Mouse (Mus musculus): ENCODE results near the gene Prkd2. TPM values are rescaled to one million over a fixed set of nuclear protein-coding genes. Genes with fewer than 3 reads are reported as not detected.

Prkd2 gene
- polyA plus RNA-seq, 1 experiment from 2014 or later = 2.7 TPM

- ATAC-seq (ENCODE audit: low read depth) = no peak
- Histone ChIP-seq H3K4me1 (replicated peaks) (peaks cover 38% of the 10 kb centered on the region), H3K4me2 (no peak overlapping the region), H3K36me3 (peaks cover 98% of the 10 kb centered on the region), H3K9me3 (replicated peaks) (no peaks in the 10 kb centered on the region), H3K27me3 (no peaks in the 10 kb centered on the region), H3K27ac (0 out of 2 replicates have a peak overlapping the region, but pooled peaks have one; percentile 5), H3K4me3 (replicated peaks) (no peak overlapping the region), H3K9ac (no peak overlapping the region)
- no peak for DNase-seq
- WGBS (ENCODE audit: insufficient replicate concordance) = 37% methylated on average over 5 of the region's 5 CpGs
Observed at GRCm38 (mm10) chr7:16826571-16826970, 16.1 kb upstream of the Prkd2 start.

GRCm38 (mm10) chr7:16827274-16827673, 15.4 kb upstream of the Prkd2 start:
- Histone ChIP-seq H3K36me3 (peaks cover 98% of the 10 kb centered on the region), H3K4me1 (replicated peaks) (peaks cover 31% of the 10 kb centered on the region), H3K4me2 (no peak overlapping the region), H3K9me3 (replicated peaks) (no peaks in the 10 kb centered on the region), H3K4me3 (replicated peaks) (no peak overlapping the region), H3K27me3 (no peaks in the 10 kb centered on the region), H3K27ac (0 out of 2 replicates have a peak overlapping the region, but pooled peaks have one; percentile 5), H3K9ac (no peak overlapping the region)
- WGBS (ENCODE audit: insufficient replicate concordance) = 57% methylated on average over 4 of the region's 4 CpGs
- ATAC-seq (ENCODE audit: low read depth) (no peak), DNase-seq (no peak)

GRCm38 (mm10) chr7:16830449-16830848, 12.3 kb upstream of the Prkd2 start:
- Histone ChIP-seq H3K4me1 (replicated peaks) (peaks cover 17% of the 10 kb centered on the region), H3K27me3 (no peaks in the 10 kb centered on the region), H3K36me3 (peaks cover 97% of the 10 kb centered on the region), H3K4me3 (replicated peaks) (no peak overlapping the region), H3K9me3 (replicated peaks) (no peaks in the 10 kb centered on the region), H3K27ac (no peak overlapping the region), H3K4me2 (no peak overlapping the region), H3K9ac (no peak overlapping the region)
- DNase-seq (no peak), ATAC-seq (ENCODE audit: low read depth) (peak; percentile 27; the same call in 1 of the 2 replicates)
- WGBS (ENCODE audit: insufficient replicate concordance) = 82% methylated on average over 9 of the region's 9 CpGs

GRCm38 (mm10) chr7:16837916-16838803, 4.5 kb upstream of the Prkd2 start:
- Histone ChIP-seq H3K4me1 (replicated peaks) (peaks cover 40% of the 10 kb centered on the region), H3K4me3 (replicated peaks) (no peak overlapping the region), H3K9ac (no peak overlapping the region), H3K4me2 (no peak overlapping the region), H3K36me3 (peaks cover 73% of the 10 kb centered on the region), H3K27ac (no peak overlapping the region), H3K9me3 (replicated peaks) (no peaks in the 10 kb centered on the region), H3K27me3 (no peaks in the 10 kb centered on the region)
- ATAC-seq (ENCODE audit: low read depth) = no peak
- WGBS (ENCODE audit: insufficient replicate concordance) = 83% methylated on average over 18 of the region's 18 CpGs
- no peak for DNase-seq

- no peaks in the 10 kb centered on the region for H3K27me3 ChIP-seq
- H3K27ac ChIP-seq = no peak overlapping the region; the same call in 1 of the 2 replicates
- ATAC-seq (ENCODE audit: low read depth) = no peak
- no peak for DNase-seq
- no peaks in the 10 kb centered on the region for H3K9me3 ChIP-seq (replicated peaks)
- WGBS (ENCODE audit: insufficient replicate concordance) = 40% methylated on average over 6 of the region's 6 CpGs
- peaks cover 47% of the 10 kb centered on the region for H3K4me1 ChIP-seq (replicated peaks)
- H3K36me3 ChIP-seq = peaks cover 66% of the 10 kb centered on the region
- H3K4me2 ChIP-seq = no peak overlapping the region
- no peak overlapping the region for H3K9ac ChIP-seq
- H3K4me3 ChIP-seq (replicated peaks) = no peak overlapping the region
Observed at GRCm38 (mm10) chr7:16838804-16839426, 3.8 kb upstream of the Prkd2 start.

- no peak for ATAC-seq (ENCODE audit: low read depth)
Observed at GRCm38 (mm10) chr7:16839427-16840108, 3.1 kb upstream of the Prkd2 start.

GRCm38 (mm10) chr7:16840109-16840491, 2.6 kb upstream of the Prkd2 start:
- no peak overlapping the region for H3K4me2 ChIP-seq
- peaks cover 54% of the 10 kb centered on the region for H3K36me3 ChIP-seq
- H3K4me1 ChIP-seq (replicated peaks) = peaks cover 59% of the 10 kb centered on the region
- no peak overlapping the region for H3K27ac ChIP-seq
- H3K4me3 ChIP-seq (replicated peaks) = no peak overlapping the region
- no peaks in the 10 kb centered on the region for H3K9me3 ChIP-seq (replicated peaks)
- DNase-seq = no peak
- no peak overlapping the region for H3K9ac ChIP-seq
- no peaks in the 10 kb centered on the region for H3K27me3 ChIP-seq
- ATAC-seq (ENCODE audit: low read depth) = no peak
- 79% methylated on average over 2 of the region's 2 CpGs for WGBS (ENCODE audit: insufficient replicate concordance)

More at GRCm38 (mm10) chr7:16839427-16840108, 3.1 kb upstream of the Prkd2 start:
- H3K4me2 ChIP-seq = no peak overlapping the region
- no peak overlapping the region for H3K4me3 ChIP-seq (replicated peaks)
- H3K27me3 ChIP-seq = no peaks in the 10 kb centered on the region
- H3K9ac ChIP-seq = no peak overlapping the region
- peak overlapping the region; percentile 39; the same call in 1 of the 2 replicates for H3K27ac ChIP-seq
- no peak for DNase-seq
- H3K9me3 ChIP-seq (replicated peaks) = no peaks in the 10 kb centered on the region
- peaks cover 59% of the 10 kb centered on the region for H3K36me3 ChIP-seq
- peaks cover 54% of the 10 kb centered on the region for H3K4me1 ChIP-seq (replicated peaks)
- WGBS (ENCODE audit: insufficient replicate concordance) = 82% methylated on average over 12 of the region's 12 CpGs

GRCm38 (mm10) chr7:16841078-16841477, 1.6 kb upstream of the Prkd2 start:
- 0 out of 2 replicates have a peak overlapping the region, but pooled peaks have one; percentile 84 for H3K9ac ChIP-seq
- WGBS (ENCODE audit: insufficient replicate concordance) = 59% methylated on average over 4 of the region's 4 CpGs
- peaks cover 50% of the 10 kb centered on the region for H3K36me3 ChIP-seq
- no peak for DNase-seq
- no peaks in the 10 kb centered on the region for H3K9me3 ChIP-seq (replicated peaks)
- H3K4me3 ChIP-seq (replicated peaks) = no peak overlapping the region
- peaks cover 69% of the 10 kb centered on the region for H3K4me1 ChIP-seq (replicated peaks)
- no peak overlapping the region for H3K4me2 ChIP-seq
- peak overlapping the region; percentile 78 for H3K27ac ChIP-seq
- ATAC-seq (ENCODE audit: low read depth) = no peak
- no peaks in the 10 kb centered on the region for H3K27me3 ChIP-seq

GRCm38 (mm10) chr7:16841561-16842560, 841 bp upstream of the Prkd2 start:
- no peaks in the 10 kb centered on the region for H3K27me3 ChIP-seq
- H3K9me3 ChIP-seq (replicated peaks) = no peaks in the 10 kb centered on the region
- 25% methylated on average over 11 of the region's 11 CpGs for WGBS (ENCODE audit: insufficient replicate concordance)
- peak overlapping the region; percentile 100 for H3K4me2 ChIP-seq
- DNase-seq (no peak), ATAC-seq (ENCODE audit: low read depth) (peak; percentile 6; the same call in 1 of the 2 replicates)
- peaks cover 69% of the 10 kb centered on the region for H3K4me1 ChIP-seq (replicated peaks)
- H3K9ac ChIP-seq = peak overlapping the region; percentile 84
- H3K36me3 ChIP-seq = peaks cover 46% of the 10 kb centered on the region
- H3K27ac ChIP-seq = peak overlapping the region; percentile 78
- peak overlapping the region; percentile 73 for H3K4me3 ChIP-seq (replicated peaks)

GRCm38 (mm10) chr7:16843441-16844171, 904 bp downstream of the Prkd2 start:
- Histone ChIP-seq H3K9ac (peak overlapping the region; percentile 84), H3K27ac (peak overlapping the region; percentile 70), H3K27me3 (no peaks in the 10 kb centered on the region), H3K4me2 (peak overlapping the region; percentile 100), H3K4me1 (replicated peaks) (peaks cover 58% of the 10 kb centered on the region), H3K4me3 (replicated peaks) (peak overlapping the region; percentile 73), H3K36me3 (peaks cover 29% of the 10 kb centered on the region), H3K9me3 (replicated peaks) (no peaks in the 10 kb centered on the region)
- DNase-seq (no peak), ATAC-seq (ENCODE audit: low read depth) (peak; percentile 37)
- WGBS (ENCODE audit: insufficient replicate concordance) = under 1% methylated on average over 33 of the region's 33 CpGs

All from liver, embryonic 13.5 days (tissue).